Mouse (Mus musculus) ovary, postnatal 10 days (tissue): ENCODE measurements at regions not wholly inside any gene's neighbourhood (a gene's known extent, or its start where the extent isn't known, plus 50 kb on each side); places are given as distances from the start of the nearest gene placed in this dataset.

ENCODE experiments used
- DNase-seq: peaks from one replicate; pipeline ENCODE4 v3.0.0; 2022; ENCODE audit warnings: low spot score

GRCm38 (mm10) chr14:62177509-62177908 is 114.9 kb upstream of the Rnaseh2b start:
- DNase-seq: no peak

- no peak for DNase-seq
Measured at GRCm38 (mm10) chr14:62187360-62187759, 105.0 kb upstream of the Rnaseh2b start.

GRCm38 (mm10) chr14:62188147-62188885 is 104.1 kb upstream of the Rnaseh2b start:
- no peak for DNase-seq

GRCm38 (mm10) chr14:62191624-62192023 is 100.8 kb upstream of the Rnaseh2b start:
- no peak for DNase-seq

GRCm38 (mm10) chr14:62192814-62193213 is 99.6 kb upstream of the Rnaseh2b start:
- DNase-seq: no peak

- DNase-seq: no peak
Measured at GRCm38 (mm10) chr14:62193371-62193770, 99.0 kb upstream of the Rnaseh2b start.

GRCm38 (mm10) chr14:62196776-62197175 is 95.6 kb upstream of the Rnaseh2b start:
- no peak for DNase-seq

GRCm38 (mm10) chr14:62198476-62199190 is 93.8 kb upstream of the Rnaseh2b start:
- no peak for DNase-seq

- no peak for DNase-seq
Measured at GRCm38 (mm10) chr14:62215071-62215470, 77.3 kb upstream of the Rnaseh2b start.

- DNase-seq: no peak
Measured at GRCm38 (mm10) chr14:62216995-62217394, 75.4 kb upstream of the Rnaseh2b start.

GRCm38 (mm10) chr14:62217971-62218370 is 74.4 kb upstream of the Rnaseh2b start:
- no peak for DNase-seq

GRCm38 (mm10) chr14:62218716-62219115 is 73.7 kb upstream of the Rnaseh2b start:
- no peak for DNase-seq

GRCm38 (mm10) chr14:62220770-62221169 is 71.6 kb upstream of the Rnaseh2b start:
- DNase-seq: no peak
